Mouse (Mus musculus): ENCODE results near the gene Map3k3. TPM values are rescaled to one million over a fixed set of nuclear protein-coding genes. Genes with fewer than 3 reads are reported as not detected.
"Not testable (repeated sequence)": the region's sequence is repeated elsewhere in the genome, so short reads cannot be mapped to it uniquely, and the experiment has no call there.

The Map3k3 gene
- polyA plus RNA-seq, 1 experiment from 2014 or later: 27.3 TPM

DNA sequence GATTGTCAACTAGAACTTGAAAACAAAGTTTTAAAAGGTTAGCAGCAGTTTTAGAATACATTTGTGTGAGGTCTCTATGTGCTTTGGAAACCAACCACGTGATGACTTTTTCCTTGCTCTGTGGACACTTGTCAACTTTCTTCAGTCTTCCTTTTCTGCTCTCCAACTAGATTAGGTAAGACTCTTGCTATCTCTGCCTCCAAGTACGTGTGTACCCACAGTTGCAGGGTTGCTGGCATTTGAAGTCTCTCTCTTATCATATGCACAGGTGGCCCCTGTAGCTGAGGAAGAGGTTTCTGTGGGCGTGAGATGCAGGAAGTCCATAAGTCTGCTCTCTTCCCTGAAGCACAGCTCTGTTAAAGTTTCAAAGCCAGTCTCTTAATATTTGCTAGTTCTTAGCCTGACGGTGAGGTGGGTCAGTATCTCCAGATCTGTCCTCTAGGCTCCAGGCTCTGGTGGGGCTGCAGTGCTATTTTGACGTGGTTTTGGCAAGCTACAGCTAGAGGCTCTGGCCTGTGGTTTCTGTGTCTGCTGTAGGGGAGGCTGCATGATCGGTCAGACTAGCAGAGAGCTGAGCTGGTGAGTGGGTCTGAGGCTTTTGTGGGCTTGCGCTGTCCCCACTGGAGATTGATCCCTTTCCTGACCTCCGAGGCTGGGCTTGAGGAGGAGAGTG, 27.5 kb upstream of the Map3k3 start:
- Histone ChIP-seq H3K4me2 (no peak overlapping the region), H3K4me3 (replicated peaks) (no peak overlapping the region), H3K9me3 (no peaks in the 10 kb centered on the region), H3K27me3 (no peaks in the 10 kb centered on the region), H3K4me1 (replicated peaks) (no peaks in the 10 kb centered on the region), H3K27ac (no peak overlapping the region), H3K9ac (replicated peaks) (no peak overlapping the region), H3K36me3 (peaks cover 82% of the 10 kb centered on the region)
- no peak for ATAC-seq (ENCODE audit: insufficient number of reproducible peaks, insufficient read depth, low FRiP score, low TSS enrichment, low read depth)
- WGBS: 94% methylated on average over 8 of the region's 8 CpGs

- H3K4me1 ChIP-seq (replicated peaks): no peaks in the 10 kb centered on the region
- no peak overlapping the region for H3K9ac ChIP-seq (replicated peaks)
- ATAC-seq (ENCODE audit: insufficient number of reproducible peaks, insufficient read depth, low FRiP score, low TSS enrichment, low read depth): no peak
- peaks cover 72% of the 10 kb centered on the region for H3K36me3 ChIP-seq
- WGBS: 85% methylated on average over 8 of the region's 8 CpGs
- no peak overlapping the region for H3K4me3 ChIP-seq (replicated peaks)
- no peak overlapping the region for H3K27ac ChIP-seq
- no peak overlapping the region for H3K4me2 ChIP-seq
- H3K27me3 ChIP-seq: no peaks in the 10 kb centered on the region
- no peaks in the 10 kb centered on the region for H3K9me3 ChIP-seq
Observed at GRCm38 (mm10) chr11:106058020-106058419, 26.4 kb upstream of the Map3k3 start.

- no peaks in the 10 kb centered on the region for H3K9me3 ChIP-seq
- H3K9ac ChIP-seq (replicated peaks): no peak overlapping the region
- no peak for ATAC-seq (ENCODE audit: insufficient number of reproducible peaks, insufficient read depth, low FRiP score, low TSS enrichment, low read depth)
- H3K4me2 ChIP-seq: no peak overlapping the region
- H3K4me3 ChIP-seq (replicated peaks): no peak overlapping the region
- H3K4me1 ChIP-seq (replicated peaks): no peaks in the 10 kb centered on the region
- 88% methylated on average over 1 of the region's 1 CpGs for WGBS
- no peaks in the 10 kb centered on the region for H3K27me3 ChIP-seq
- peaks cover 46% of the 10 kb centered on the region for H3K36me3 ChIP-seq
- H3K27ac ChIP-seq: no peak overlapping the region
Observed at GRCm38 (mm10) chr11:106060549-106060948, 23.9 kb upstream of the Map3k3 start.

DNA sequence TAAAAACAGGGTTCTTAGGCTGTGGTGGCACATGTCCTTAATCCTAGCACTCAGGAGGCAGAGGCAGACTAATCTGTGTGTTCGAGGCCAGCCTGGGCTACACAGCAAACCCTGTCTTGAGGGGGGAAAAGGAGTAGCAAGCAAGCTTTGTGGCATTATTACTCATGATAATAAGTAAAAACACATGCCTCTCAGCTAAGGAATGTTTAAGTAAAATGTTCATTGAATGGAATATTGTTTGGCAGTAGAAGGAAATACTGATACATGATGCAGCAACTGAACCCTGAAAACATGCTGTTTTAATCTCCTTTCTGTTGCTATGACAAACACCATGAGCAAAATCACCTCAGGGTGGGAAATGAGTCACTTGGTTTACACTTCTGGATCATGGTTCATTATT, 23.1 kb upstream of the Map3k3 start:
- Histone ChIP-seq H3K4me2 (no peak overlapping the region), H3K27ac (no peak overlapping the region), H3K4me3 (replicated peaks) (no peak overlapping the region), H3K9me3 (no peaks in the 10 kb centered on the region), H3K9ac (replicated peaks) (no peak overlapping the region), H3K27me3 (no peaks in the 10 kb centered on the region), H3K36me3 (peaks cover 39% of the 10 kb centered on the region), H3K4me1 (replicated peaks) (no peaks in the 10 kb centered on the region)
- WGBS: 81% methylated on average over 1 of the region's 1 CpGs
- ATAC-seq (ENCODE audit: insufficient number of reproducible peaks, insufficient read depth, low FRiP score, low TSS enrichment, low read depth): no peak

DNA sequence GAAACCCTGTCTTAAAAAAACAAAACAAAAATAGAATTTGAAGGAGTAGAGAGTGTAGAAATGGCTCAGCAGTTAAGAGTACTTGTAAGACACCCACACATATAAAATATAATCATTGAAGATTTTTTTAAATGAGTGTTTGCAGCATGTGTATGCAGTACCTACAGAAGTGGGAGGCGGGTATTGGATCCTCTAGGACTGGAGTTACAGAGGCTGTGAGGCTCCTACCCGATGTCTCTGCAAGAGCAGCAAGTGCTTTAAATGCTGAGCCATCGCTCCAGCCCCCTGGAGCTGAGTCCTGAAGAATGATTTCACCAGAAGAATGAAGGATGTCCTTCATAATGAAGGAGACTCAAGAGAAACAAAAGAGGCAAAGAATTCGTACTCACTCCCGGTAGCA, 20.7 kb upstream of the Map3k3 start:
- 84% methylated on average over 5 of the region's 5 CpGs for WGBS
- H3K4me3 ChIP-seq (replicated peaks): no peak overlapping the region
- H3K9me3 ChIP-seq: no peaks in the 10 kb centered on the region
- H3K4me2 ChIP-seq: no peak overlapping the region
- no peak overlapping the region for H3K9ac ChIP-seq (replicated peaks)
- peaks cover 14% of the 10 kb centered on the region for H3K36me3 ChIP-seq
- H3K27me3 ChIP-seq: no peaks in the 10 kb centered on the region
- peaks cover 8% of the 10 kb centered on the region for H3K4me1 ChIP-seq (replicated peaks)
- ATAC-seq (ENCODE audit: insufficient number of reproducible peaks, insufficient read depth, low FRiP score, low TSS enrichment, low read depth): no peak
- no peak overlapping the region for H3K27ac ChIP-seq

DNA sequence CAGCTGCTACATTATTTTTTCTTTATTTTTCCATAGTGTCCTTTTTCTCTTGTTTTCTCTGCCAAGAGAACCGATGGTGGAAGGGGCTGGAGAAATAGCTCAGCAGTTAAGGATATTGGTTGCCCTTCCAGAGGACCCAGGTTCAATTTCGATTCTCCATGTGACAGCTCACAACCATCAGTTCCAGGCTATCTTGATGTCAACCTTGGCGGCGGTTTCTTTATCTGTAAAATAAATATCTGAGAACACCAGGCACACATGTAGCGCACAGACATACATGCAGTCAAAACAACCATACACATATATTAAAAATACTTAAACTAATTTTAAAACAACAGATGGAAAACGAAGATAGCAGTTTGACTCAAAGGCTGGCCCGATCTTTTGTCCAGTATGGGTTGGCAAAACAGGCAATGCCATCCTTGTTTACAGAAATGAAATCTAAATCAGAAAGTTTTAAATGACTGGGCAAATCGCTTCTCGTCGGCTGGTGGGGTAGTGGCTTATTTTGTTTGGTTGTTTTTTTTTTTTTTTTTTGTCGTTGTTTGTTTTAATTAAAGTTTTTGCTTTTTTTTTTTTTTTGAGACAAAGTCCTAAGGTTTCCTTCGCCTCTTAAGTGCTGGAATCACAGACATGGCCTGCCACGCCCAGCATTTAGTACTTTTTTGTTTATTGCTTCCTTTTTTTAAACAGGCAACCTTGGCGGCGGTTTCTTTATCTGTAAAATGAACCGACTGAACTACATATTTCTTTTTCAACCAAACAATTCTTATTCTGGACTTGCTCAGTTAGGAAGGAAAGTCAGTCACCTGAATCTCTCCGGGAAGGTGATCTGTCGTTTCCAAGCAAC, 19.1 kb upstream of the Map3k3 start:
- no peak overlapping the region; the same call in 1 of the 2 replicates for H3K27ac ChIP-seq
- no peaks in the 10 kb centered on the region for H3K9me3 ChIP-seq
- WGBS: 47% methylated on average over 18 of the region's 18 CpGs
- peak overlapping the region; percentile 86; the same call in 1 of the 2 replicates for H3K9ac ChIP-seq (replicated peaks)
- peaks cover 9% of the 10 kb centered on the region; the same call in 1 of the 2 replicates for H3K36me3 ChIP-seq
- H3K4me2 ChIP-seq: peak overlapping the region; percentile 89
- peak overlapping the region; percentile 84 for H3K4me3 ChIP-seq (replicated peaks)
- H3K27me3 ChIP-seq: no peaks in the 10 kb centered on the region
- H3K4me1 ChIP-seq (replicated peaks): peaks cover 8% of the 10 kb centered on the region
- no peak for ATAC-seq (ENCODE audit: insufficient number of reproducible peaks, insufficient read depth, low FRiP score, low TSS enrichment, low read depth)

GRCm38 (mm10) chr11:106065923-106066571, 18.4 kb upstream of the Map3k3 start, which contains the start of gene Taco1:
TSS of gene Taco1 (plus strand) at chr11:106066061.
- Histone ChIP-seq H3K4me3 (replicated peaks) (peak within 1 kb of the TSS; percentile 84), H3K4me2 (peak within 1 kb of the TSS; percentile 89), H3K36me3 (0 out of 2 replicates have a peak, but pooled peaks cover 12% of the 10 kb centered on the region), H3K4me1 (replicated peaks) (peaks cover 8% of the 10 kb centered on the region), H3K27me3 (no peaks in the 10 kb centered on the region), H3K9me3 (no peaks in the 10 kb centered on the region), H3K27ac (peak within 1 kb of the TSS; percentile 83), H3K9ac (replicated peaks) (peak within 1 kb of the TSS; percentile 86)
- under 1% methylated on average over 49 of the region's 49 CpGs for WGBS
- peak; percentile 93 for ATAC-seq (ENCODE audit: insufficient number of reproducible peaks, insufficient read depth, low FRiP score, low TSS enrichment, low read depth)

DNA sequence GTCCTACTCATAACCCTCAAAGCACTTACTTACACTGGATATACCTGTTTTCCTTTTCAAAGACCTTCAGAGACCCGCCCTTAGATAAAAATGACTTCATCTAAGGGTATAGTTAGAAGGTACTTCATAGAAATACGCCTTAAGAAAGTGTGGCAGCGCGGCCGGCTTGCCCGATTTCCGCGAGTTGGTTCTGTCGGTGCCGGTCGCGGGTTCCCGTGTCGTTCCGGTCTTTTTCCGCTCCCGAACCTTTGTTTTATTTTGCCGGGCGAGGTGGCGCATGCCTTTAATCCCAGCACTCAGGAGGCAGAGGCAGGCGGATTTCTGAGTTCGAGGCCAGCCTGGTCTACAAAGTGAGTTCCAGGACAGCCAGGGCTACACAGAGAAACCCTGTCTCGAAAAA, 17.8 kb upstream of the Map3k3 start:
- not testable (repeated sequence) for H3K9me3 ChIP-seq; H3K4me1 ChIP-seq (replicated peaks); ATAC-seq (ENCODE audit: insufficient number of reproducible peaks, insufficient read depth, low FRiP score, low TSS enrichment, low read depth); H3K27me3 ChIP-seq
- Histone ChIP-seq H3K9ac (replicated peaks) (peak overlapping the region; percentile 86), H3K4me3 (replicated peaks) (peak overlapping the region; percentile 84), H3K4me2 (peak overlapping the region; percentile 89), H3K36me3 (peaks cover 16% of the 10 kb centered on the region), H3K27ac (peak overlapping the region; percentile 83; the same call in 1 of the 2 replicates)
- 16% methylated on average over 23 of the region's 23 CpGs for WGBS

DNA sequence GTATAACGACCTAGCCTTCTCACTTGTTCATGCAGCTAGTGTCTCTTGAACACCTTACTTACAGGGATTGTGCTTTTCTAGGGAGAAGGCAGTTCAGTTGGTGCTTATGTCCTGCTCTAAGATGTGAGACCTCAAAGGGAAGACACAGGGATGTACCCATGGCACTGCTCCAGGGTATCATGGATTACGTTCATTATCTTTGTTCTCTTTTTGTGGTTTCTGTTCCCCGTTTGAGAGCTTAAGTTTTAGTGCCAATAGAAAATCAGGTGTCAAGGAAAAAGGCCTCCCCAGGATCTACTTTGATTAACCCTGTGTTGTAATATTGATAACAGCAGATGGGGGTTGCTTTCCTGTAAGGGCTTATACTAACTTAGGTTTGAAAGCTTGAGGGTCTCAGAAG, 10.6 kb upstream of the Map3k3 start:
- Histone ChIP-seq H3K27me3 (no peaks in the 10 kb centered on the region), H3K27ac (no peak overlapping the region), H3K36me3 (peaks cover 41% of the 10 kb centered on the region), H3K4me3 (replicated peaks) (no peak overlapping the region), H3K4me2 (no peak overlapping the region), H3K4me1 (replicated peaks) (no peaks in the 10 kb centered on the region), H3K9ac (replicated peaks) (no peak overlapping the region), H3K9me3 (no peaks in the 10 kb centered on the region)
- 85% methylated on average over 3 of the region's 3 CpGs for WGBS
- ATAC-seq (ENCODE audit: insufficient number of reproducible peaks, insufficient read depth, low FRiP score, low TSS enrichment, low read depth): no peak

DNA sequence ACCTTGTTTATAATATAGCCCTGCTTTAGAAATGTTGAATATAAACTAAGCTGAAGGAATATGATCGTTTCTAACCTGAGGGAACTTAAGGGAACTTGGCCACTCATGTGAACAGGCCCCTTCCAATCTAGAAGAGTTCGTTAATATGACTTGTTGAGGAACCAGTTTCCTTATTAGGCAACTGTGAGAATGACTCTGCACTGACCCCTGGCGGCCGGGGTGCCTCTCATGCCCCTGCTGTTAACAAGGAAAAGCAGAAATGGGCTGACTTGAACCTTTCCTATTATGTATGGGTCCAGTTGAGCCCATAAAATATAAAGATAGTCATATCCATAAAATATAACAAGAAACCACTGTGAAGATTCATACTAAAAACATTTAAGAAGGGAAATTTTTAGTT, 8.1 kb upstream of the Map3k3 start:
- 7% methylated on average over 4 of the region's 4 CpGs for WGBS
- Histone ChIP-seq H3K4me3 (replicated peaks) (no peak overlapping the region), H3K4me2 (no peak overlapping the region), H3K27ac (no peak overlapping the region), H3K36me3 (peaks cover 26% of the 10 kb centered on the region), H3K27me3 (no peaks in the 10 kb centered on the region), H3K9ac (replicated peaks) (no peak overlapping the region), H3K4me1 (replicated peaks) (no peaks in the 10 kb centered on the region), H3K9me3 (no peaks in the 10 kb centered on the region)
- ATAC-seq (ENCODE audit: insufficient number of reproducible peaks, insufficient read depth, low FRiP score, low TSS enrichment, low read depth): no peak

DNA sequence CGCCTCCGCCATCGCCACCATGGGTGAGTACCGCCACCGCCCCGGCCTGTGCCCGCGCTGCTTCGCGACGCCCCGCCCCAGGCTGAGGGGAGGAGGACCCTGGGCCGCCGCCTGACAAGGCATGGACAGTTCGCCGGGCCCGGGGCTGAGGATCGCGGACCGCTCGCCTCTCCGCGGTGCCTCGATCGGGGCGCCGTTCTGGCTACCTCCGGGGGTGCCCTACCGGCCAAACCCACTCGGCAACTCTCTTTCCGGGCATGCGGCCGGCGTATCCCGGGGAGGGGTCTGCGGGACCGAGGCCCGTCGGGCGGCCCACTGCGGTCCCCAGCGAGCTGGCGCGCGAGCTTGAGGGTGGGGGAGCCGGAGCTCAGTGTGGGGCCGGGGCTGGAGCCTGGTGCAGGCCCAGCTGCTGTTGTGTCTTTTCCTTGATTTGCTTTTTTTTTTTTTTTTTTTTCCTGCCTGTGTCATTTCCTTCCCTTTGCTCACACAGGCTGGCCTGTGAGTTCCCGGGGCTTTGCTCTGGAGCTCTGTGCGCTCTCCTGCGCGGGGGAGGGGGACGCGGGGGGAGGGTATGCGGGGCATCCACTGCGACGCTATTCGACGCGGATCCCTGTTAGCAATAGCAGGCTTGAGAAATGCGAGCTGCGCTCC, 623 bp downstream of the Map3k3 start:
- peak overlapping the region; percentile 98 for H3K4me3 ChIP-seq (replicated peaks)
- under 1% methylated on average over 59 of the region's 61 CpGs for WGBS
- H3K27me3 ChIP-seq: no peaks in the 10 kb centered on the region
- peak overlapping the region; percentile 99 for H3K27ac ChIP-seq
- no peaks in the 10 kb centered on the region for H3K36me3 ChIP-seq
- ATAC-seq (ENCODE audit: insufficient number of reproducible peaks, insufficient read depth, low FRiP score, low TSS enrichment, low read depth): peak; percentile 53
- peak overlapping the region; percentile 64 for H3K4me2 ChIP-seq
- peak overlapping the region; percentile 92 for H3K9ac ChIP-seq (replicated peaks)
- H3K4me1 ChIP-seq (replicated peaks): peaks cover 16% of the 10 kb centered on the region
- no peaks in the 10 kb centered on the region for H3K9me3 ChIP-seq
